Mouse (Mus musculus) myocyte (in vitro differentiated cells): ENCODE data around the gene Ccdc9.

Source experiments
- E2F4 ChIP-seq: IDR thresholded peaks from one replicate; pipeline ENCODE4 v1.6.1; 2011; ENCODE audit warnings: mild to moderate bottlenecking, control low read depth, moderate library complexity; ENCODE audit not compliant: insufficient read depth
- MAX ChIP-seq: IDR thresholded peaks from one replicate; pipeline ENCODE4 v1.6.1; 2011; ENCODE audit warnings: low read depth, mild to moderate bottlenecking, control low read depth
- MYOD1 ChIP-seq, 3 experiments: IDR thresholded peaks; one replicate each; pipeline ENCODE4 v1.6.1; 2011; ENCODE audit warnings: control low read depth in 2 of 3, low read depth in 2 of 3, mild to moderate bottlenecking in 2 of 3, moderate library complexity in 1 of 3; ENCODE audit not compliant: insufficient read length in 2 of 3, control insufficient read depth in 1 of 3
- POLR2A ChIP-seq: IDR thresholded peaks from one replicate; pipeline ENCODE4 v1.6.1; 2011; ENCODE audit warnings: low read depth, mild to moderate bottlenecking, control low read depth, moderate library complexity; ENCODE audit not compliant: insufficient read length
- POLR2AphosphoS2 ChIP-seq: IDR thresholded peaks from one replicate; pipeline ENCODE4 v1.6.1; 2011; ENCODE audit warnings: low read depth, control low read depth; ENCODE audit not compliant: insufficient read length
- TCF12 ChIP-seq: IDR thresholded peaks from one replicate; pipeline ENCODE4 v1.6.1; 2011; ENCODE audit warnings: mild to moderate bottlenecking, control low read depth; ENCODE audit not compliant: poor library complexity, insufficient read depth, severe bottlenecking
- USF1 ChIP-seq: IDR thresholded peaks from one replicate; pipeline ENCODE4 v1.6.1; 2011; ENCODE audit warnings: low read depth, mild to moderate bottlenecking, control low read depth, moderate library complexity

- TF ChIP-seq POLR2A (no peak), TCF12 (no peak), MAX (no peak), POLR2AphosphoS2 (no peak), USF1 (no peak), MYOD1 (IDR thresholded peaks at IDR 0.05; ENCODE audit: control insufficient read depth in 1 of 3, insufficient read length in 2 of 3, low read depth in 2 of 3) (no peak), E2F4 (no peak)
Measured at GRCm38 (mm10) chr7:16250687-16251086, 35.9 kb downstream of the Ccdc9 start.
